Mouse (Mus musculus): ENCODE measurements around the gene Wars2. TPM values are rescaled to one million over a fixed set of nuclear protein-coding genes. Genes with fewer than 3 reads are reported as not detected.

Wars2 gene
- polyA plus RNA-seq, 1 experiment from 2014 or later, result 8.8 TPM

DNA sequence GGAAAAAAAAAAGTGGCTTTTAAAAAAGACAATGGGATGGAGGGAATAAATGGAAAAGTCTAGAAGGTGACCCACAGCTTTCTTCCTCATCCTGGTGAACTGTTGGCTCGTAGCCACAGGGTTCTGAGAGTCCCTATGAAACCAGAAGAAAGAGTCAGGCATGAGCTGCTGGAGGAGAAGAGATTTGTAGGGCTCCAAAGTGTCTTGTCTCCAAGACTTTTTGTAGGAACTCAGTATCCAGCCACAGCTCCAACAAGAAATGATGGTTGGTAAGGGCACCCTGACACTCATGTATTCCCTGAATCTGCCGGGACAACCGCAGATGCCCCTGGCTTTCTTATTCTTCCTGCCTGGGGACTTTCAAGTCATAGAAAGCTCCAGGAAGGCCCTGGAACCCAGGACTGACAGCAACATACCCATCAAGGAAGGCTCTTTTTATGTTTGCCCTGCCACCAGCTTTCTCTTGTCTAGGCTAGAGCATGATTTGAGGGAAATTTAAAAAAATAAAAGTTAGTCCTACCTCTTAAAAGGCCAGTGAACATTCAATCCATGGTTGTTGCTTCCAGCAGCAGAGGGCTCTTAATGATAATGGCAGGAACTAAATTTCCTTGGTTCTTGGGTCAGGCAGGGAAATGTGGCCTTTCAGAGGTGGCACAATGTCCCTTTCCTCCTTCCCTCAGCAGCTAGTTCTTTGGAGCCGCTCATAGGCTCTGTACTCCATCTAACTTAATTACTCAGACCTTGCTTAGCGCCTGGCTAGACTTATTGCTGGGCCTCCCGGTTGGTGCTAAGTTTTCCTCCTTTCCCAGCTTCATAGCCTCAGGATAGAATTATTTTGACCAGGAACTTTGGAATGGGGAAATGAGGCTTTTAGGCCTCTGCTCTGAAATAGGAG lies 110.7 kb downstream of the Wars2 start:
- ATAC-seq (ENCODE audit: low FRiP score, low read depth), result no peak
- H3K27me3 ChIP-seq, result peaks cover 28% of the 10 kb centered on the region
- H3K4me1 ChIP-seq, result peaks cover 59% of the 10 kb centered on the region
- peak overlapping the region; percentile 80 for H3K4me3 ChIP-seq
- peak overlapping the region; percentile 77 for H3K4me2 ChIP-seq (replicated peaks)
- H3K27ac ChIP-seq, result peak overlapping the region; percentile 61; the same call in 1 of the 2 replicates
- no peaks in the 10 kb centered on the region for H3K9me3 ChIP-seq
- peak overlapping the region; percentile 57 for H3K9ac ChIP-seq
- no peaks in the 10 kb centered on the region for H3K36me3 ChIP-seq
- 27% methylated on average over 6 of the region's 6 CpGs for WGBS

DNA sequence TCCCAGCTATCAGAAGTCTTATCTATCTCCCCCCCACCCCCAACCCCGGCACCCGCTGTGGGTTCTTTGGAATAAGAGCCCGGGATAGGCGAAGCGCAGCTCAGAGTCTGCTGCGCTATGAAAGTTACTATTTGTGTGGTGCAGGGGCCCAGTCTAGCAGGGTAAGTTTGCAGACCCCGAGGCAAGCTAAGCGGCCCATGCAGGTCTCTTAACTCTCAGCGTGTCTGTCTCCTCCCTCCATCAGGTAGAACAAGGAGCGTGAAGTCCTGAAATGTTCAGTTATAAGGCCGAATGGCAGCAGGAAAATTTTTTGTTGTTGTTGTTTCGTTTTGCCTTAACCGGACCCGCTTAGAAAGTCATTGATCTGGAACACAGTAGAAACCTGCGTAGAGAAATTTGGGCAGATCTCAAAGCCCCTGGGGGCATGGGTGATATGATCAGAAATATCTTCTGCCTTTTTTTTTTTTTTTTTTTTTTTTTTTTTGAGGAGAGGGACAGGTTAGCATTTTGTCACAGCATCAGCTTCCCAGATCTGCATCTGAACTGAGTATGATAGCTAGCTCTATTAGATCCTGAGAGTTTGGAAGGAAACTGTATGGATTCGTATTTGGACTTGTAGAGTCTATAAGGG lies 111.7 kb downstream of the Wars2 start:
- peaks cover 23% of the 10 kb centered on the region for H3K27me3 ChIP-seq
- H3K4me1 ChIP-seq, result peaks cover 65% of the 10 kb centered on the region
- 3% methylated on average over 16 of the region's 16 CpGs for WGBS
- ATAC-seq (ENCODE audit: low FRiP score, low read depth), result no peak
- H3K4me3 ChIP-seq, result peak overlapping the region; percentile 80
- no peaks in the 10 kb centered on the region; the same call in 1 of the 2 replicates for H3K36me3 ChIP-seq
- peak overlapping the region; percentile 57 for H3K9ac ChIP-seq
- H3K4me2 ChIP-seq (replicated peaks), result peak overlapping the region; percentile 77
- H3K9me3 ChIP-seq, result no peaks in the 10 kb centered on the region
- peak overlapping the region; percentile 99 for H3K27ac ChIP-seq

DNA sequence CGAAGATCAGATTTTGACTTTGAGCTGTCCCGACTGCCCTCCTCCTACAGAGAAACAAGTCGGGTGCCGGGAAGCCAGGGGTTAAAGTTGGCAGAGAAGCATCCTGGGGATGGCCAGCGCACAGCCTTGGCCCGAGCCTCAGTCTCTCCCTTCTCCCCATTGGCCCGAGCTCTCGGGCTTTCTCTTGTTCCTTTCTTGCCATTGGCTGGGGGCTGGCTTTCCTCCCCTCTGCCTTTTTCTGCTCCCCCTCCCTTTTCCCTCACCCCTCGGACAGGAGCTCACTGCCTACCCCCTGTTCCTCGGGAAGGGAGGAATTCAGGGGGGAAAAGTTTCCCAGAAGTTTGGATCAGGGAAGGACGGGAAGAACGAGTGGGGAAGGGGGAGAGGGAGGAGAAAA lies 112.2 kb downstream of the Wars2 start:
- Histone ChIP-seq H3K36me3 (no peaks in the 10 kb centered on the region; the same call in 1 of the 2 replicates), H3K9me3 (no peaks in the 10 kb centered on the region), H3K27ac (peak overlapping the region; percentile 99; the same call in 1 of the 2 replicates), H3K4me2 (replicated peaks) (peak overlapping the region; percentile 77), H3K27me3 (peaks cover 19% of the 10 kb centered on the region), H3K4me3 (peak overlapping the region; percentile 80), H3K4me1 (peaks cover 65% of the 10 kb centered on the region), H3K9ac (peak overlapping the region; percentile 100)
- 0% methylated on average over 12 of the region's 12 CpGs for WGBS
- peak; percentile 88 for ATAC-seq (ENCODE audit: low FRiP score, low read depth)

DNA sequence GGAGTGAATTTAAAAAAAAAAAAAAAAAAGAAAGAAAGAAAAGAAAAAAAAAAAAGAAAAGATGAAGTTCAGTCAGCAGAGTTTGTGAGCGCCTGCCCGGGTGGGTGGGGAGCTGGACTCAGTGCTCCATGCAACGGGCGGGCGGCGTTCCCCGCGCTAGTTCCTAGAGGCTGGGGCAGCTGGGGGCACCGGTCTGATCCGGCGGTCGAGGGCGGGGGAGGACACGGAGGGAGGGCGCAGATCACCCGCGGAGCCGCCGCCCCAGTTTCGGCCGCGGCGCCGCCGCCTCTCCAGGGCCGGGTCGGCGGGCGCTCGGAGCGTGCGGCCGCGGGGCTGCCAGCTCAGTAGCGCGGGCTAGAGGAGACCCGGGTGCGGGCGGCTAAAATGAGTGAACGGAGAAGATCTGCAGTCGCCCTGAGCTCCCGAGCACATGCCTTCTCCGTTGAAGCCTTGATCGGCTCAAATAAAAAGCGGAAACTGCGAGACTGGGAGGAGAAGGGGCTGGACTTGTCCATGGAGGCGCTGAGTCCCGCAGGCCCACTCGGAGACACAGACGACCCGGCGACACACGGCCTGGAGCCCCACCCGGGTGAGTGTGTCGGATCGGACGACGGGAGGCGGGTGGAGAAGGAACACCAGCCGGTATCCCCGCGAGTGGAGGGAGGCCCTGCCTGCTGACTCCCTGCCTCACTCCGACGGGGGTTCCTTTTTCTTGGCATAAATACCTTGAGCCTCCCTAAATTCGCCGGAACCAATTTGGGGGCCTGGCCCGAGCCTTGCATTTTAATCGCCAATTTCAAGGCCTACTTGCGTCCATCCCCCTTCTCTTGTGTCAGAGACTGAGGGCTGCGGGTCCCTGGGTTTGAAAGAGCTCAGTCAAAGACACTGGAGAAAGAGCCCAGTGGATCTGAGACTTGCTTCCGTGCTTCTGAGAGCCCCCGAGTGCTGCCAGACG lies 112.9 kb downstream of the Wars2 start:
- WGBS, result under 1% methylated on average over 68 of the region's 73 CpGs
- Histone ChIP-seq H3K27ac (peak overlapping the region; percentile 99), H3K9ac (peak overlapping the region; percentile 100), H3K4me1 (peaks cover 64% of the 10 kb centered on the region), H3K36me3 (no peaks in the 10 kb centered on the region; the same call in 1 of the 2 replicates), H3K9me3 (no peaks in the 10 kb centered on the region), H3K4me3 (peak overlapping the region; percentile 80), H3K4me2 (replicated peaks) (peak overlapping the region; percentile 77), H3K27me3 (peaks cover 19% of the 10 kb centered on the region)
- peak; percentile 37; the same call in 1 of the 2 replicates for ATAC-seq (ENCODE audit: low FRiP score, low read depth)

DNA sequence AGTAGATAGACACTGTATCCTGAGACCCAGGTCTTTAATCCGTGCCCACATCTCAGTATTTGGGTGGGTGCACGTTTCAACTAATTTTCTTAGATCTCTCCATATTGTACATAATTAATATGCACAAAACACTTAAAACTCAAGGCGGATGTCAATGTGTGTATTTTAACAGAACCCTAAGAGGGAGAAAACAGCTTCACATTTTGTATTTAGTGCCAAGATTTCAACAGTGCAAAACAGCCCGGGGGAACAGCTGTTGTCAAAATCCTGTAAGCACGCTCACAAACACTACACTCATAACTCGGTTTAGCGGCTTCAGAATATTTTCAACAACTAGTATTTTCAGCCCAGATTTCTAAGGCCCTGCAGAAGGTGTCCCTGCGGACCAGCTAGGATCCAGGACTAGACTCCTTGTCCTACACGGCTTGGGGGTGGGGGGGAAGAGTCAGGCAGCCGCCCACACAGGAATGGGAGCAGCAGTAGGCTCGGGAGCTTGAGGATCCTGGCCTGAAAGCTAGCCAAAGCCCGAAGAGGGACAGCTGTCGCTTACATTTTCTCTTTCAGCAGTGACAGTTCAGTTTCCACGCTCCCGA lies 113.8 kb downstream of the Wars2 start:
- peak overlapping the region; percentile 80 for H3K4me3 ChIP-seq
- H3K9me3 ChIP-seq, result no peaks in the 10 kb centered on the region
- no peak for ATAC-seq (ENCODE audit: low FRiP score, low read depth)
- under 1% methylated on average over 15 of the region's 15 CpGs for WGBS
- H3K9ac ChIP-seq, result peak overlapping the region; percentile 100
- H3K4me2 ChIP-seq (replicated peaks), result peak overlapping the region; percentile 77
- peak overlapping the region; percentile 99 for H3K27ac ChIP-seq
- peaks cover 19% of the 10 kb centered on the region for H3K27me3 ChIP-seq
- no peaks in the 10 kb centered on the region; the same call in 1 of the 2 replicates for H3K36me3 ChIP-seq
- peaks cover 63% of the 10 kb centered on the region for H3K4me1 ChIP-seq

DNA sequence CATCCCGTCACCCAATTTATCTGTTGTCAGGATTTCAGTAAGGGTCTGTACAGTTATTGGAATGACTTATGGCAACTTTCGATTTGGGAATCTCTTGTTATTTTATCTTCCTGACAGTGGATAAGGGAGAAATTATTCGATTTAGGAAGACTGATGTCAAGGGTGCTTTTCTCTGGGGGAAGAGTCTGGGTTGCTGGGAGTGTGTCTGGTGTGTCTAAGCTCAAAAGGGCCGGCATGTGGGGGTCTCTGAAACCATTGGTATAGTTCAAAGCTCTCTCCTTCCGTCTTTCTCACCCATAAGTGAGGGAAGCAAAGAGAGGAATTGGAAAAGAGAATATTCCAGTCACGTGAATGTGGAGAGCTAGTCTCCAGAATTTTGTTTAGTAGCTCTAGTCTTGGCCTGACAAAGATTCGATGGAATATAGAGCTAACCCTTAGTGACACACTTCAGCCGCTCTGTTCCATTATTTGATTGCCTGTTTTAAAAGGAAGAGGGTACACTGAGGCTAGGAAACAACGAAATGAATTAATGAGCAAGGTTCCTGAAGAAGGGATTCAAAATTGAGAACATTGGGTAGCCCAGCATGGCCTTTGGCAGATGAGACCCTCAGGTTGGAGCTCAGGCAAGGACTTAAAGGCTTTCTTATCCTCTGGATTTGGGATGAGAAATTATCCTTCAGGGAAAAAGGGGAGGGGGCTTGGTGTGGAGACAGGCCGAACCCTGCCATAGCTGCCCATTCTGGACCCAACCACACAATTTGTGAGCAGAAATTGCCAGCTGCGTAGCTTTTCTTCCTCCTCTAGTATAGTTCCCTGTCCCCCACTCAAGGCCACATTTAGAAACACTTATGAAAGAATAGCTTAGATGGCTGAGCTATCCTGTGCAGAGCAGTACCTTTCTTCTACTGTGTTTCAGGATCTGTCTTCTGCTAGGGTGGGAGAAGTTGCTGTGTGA lies 114.8 kb downstream of the Wars2 start:
- Histone ChIP-seq H3K9me3 (no peaks in the 10 kb centered on the region), H3K27ac (peak overlapping the region; percentile 99), H3K9ac (peak overlapping the region; percentile 100), H3K27me3 (peaks cover 14% of the 10 kb centered on the region), H3K4me3 (peak overlapping the region; percentile 80), H3K36me3 (no peaks in the 10 kb centered on the region; the same call in 1 of the 2 replicates), H3K4me2 (replicated peaks) (peak overlapping the region; percentile 77), H3K4me1 (peaks cover 59% of the 10 kb centered on the region)
- ATAC-seq (ENCODE audit: low FRiP score, low read depth), result no peak
- 10% methylated on average over 11 of the region's 11 CpGs for WGBS

DNA sequence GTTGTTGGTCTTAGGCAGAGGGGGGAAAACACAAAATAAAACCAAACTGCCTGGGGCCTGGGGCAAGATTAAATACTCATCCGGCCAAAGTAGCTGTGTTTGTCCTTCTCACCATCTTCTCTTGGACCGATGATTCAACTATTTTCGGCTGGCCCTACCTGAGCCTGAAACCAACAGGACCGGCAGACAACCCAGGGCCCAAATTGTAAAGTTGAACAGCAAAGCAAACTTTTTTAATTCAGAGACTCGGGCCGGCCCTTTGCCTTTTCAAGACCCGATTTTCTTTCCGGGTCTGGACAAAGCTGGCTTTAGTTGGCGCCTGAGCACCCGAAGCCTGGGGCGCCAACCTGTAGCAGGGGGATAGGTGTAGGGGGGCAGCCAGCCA lies 115.5 kb downstream of the Wars2 start:
- H3K27me3 ChIP-seq, result peaks cover 9% of the 10 kb centered on the region; the same call in 1 of the 2 replicates
- H3K4me3 ChIP-seq, result peak overlapping the region; percentile 80
- peak overlapping the region; percentile 100 for H3K9ac ChIP-seq
- 7% methylated on average over 11 of the region's 11 CpGs for WGBS
- no peak for ATAC-seq (ENCODE audit: low FRiP score, low read depth)
- peaks cover 57% of the 10 kb centered on the region for H3K4me1 ChIP-seq
- H3K36me3 ChIP-seq, result no peaks in the 10 kb centered on the region; the same call in 1 of the 2 replicates
- peak overlapping the region; percentile 77 for H3K4me2 ChIP-seq (replicated peaks)
- H3K9me3 ChIP-seq, result no peaks in the 10 kb centered on the region
- peak overlapping the region; percentile 99 for H3K27ac ChIP-seq

DNA sequence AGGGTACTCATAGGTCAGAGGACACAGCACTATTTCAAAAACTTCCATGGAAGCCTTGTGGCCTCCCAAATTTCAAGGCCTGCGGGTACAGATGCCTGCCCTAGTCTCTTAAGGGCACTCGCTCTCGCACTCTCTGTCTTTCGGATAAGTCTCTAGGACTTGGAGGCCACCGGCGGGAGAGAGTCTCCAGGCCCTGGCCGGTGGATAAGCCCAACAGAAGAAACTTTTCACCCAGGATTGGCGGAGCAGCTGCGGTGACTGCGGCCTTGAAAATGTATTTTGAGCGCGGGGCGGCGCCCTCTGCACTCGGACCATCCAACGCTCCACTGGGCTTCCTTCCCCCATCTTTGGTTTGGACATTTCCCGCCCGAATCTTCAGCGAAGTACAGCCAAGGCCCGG lies 115.9 kb downstream of the Wars2 start:
- no peak for ATAC-seq (ENCODE audit: low FRiP score, low read depth)
- peak overlapping the region; percentile 99 for H3K27ac ChIP-seq
- 2% methylated on average over 20 of the region's 20 CpGs for WGBS
- H3K9me3 ChIP-seq, result no peaks in the 10 kb centered on the region
- H3K27me3 ChIP-seq, result peaks cover 6% of the 10 kb centered on the region; the same call in 1 of the 2 replicates
- H3K9ac ChIP-seq, result peak overlapping the region; percentile 100
- H3K36me3 ChIP-seq, result no peaks in the 10 kb centered on the region; the same call in 1 of the 2 replicates
- H3K4me3 ChIP-seq, result peak overlapping the region; percentile 80
- H3K4me2 ChIP-seq (replicated peaks), result peak overlapping the region; percentile 77
- peaks cover 57% of the 10 kb centered on the region for H3K4me1 ChIP-seq

DNA sequence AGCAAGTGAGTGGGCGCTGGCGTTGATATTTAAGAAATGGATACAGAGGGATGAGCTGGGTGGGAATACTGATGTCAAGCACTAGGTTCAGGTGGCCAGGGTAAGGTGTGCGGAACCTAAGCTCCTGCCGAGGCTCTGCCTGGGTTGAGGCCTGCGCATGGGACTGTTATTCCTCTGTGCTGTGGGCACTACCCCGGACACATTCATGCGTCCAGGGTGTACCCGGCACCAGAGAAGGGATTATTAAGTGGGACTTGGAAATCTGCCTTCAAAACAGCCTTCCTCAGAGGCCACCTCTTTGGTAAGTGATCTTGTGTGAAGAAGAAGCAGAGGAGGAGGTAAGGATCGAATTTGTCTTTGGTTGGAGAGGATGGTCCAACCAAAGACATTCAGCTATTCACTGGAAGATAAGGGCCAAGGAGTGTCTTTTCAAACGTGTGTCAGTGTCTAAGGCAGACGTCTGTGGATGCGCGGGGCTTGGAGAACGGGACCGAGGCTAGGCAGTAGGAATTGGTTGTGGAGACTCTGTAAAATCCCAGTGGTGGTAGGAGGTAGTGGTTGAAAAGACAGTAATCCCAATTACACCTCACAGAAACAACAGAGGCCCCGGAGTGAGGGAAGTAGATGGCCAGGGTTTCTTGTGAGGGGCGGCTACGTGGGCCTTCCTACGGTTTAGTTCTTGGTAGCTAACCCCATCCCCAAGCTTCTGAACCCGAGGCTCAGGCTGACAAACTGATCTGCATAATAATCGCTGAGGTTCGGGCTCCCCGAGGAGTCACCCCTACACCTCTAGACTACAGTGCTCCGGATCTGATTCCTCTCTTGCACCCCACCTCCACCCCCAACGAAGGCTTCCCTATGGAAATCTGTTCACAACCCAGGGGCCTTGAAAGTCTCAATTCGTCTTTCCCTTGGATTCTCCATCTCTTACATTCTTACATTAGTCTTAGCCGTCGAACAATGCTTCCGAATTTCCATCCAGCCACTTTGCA lies 117.0 kb downstream of the Wars2 start:
- 15% methylated on average over 29 of the region's 29 CpGs for WGBS
- H3K4me2 ChIP-seq (replicated peaks), result peak overlapping the region; percentile 77
- no peaks in the 10 kb centered on the region; the same call in 1 of the 2 replicates for H3K36me3 ChIP-seq
- peaks cover 61% of the 10 kb centered on the region for H3K4me1 ChIP-seq
- peak overlapping the region; percentile 99 for H3K27ac ChIP-seq
- H3K27me3 ChIP-seq, result peaks cover 11% of the 10 kb centered on the region; the same call in 1 of the 2 replicates
- no peak for ATAC-seq (ENCODE audit: low FRiP score, low read depth)
- peak overlapping the region; percentile 100 for H3K9ac ChIP-seq
- H3K4me3 ChIP-seq, result peak overlapping the region; percentile 80
- H3K9me3 ChIP-seq, result no peaks in the 10 kb centered on the region

Measured in limb, embryonic 13.5 days (tissue).